In genomic region chr4:123425672-123426272, GRCm38 (mm10) we compare ENCODE assay signal across 8 mouse cellular contexts.
A peak's percentile ranks its signal among the peaks of the same experiment; 100 is the strongest.
DNase-seq lines count a peak whose midpoint lies in the region; ATAC-seq and TF ChIP-seq lines count a peak whose summit lies in the region.
"Had no signal": no experiment of that assay in that cellular context is flagged by ENCODE, and none has a peak within 500 bp of the region (broad histone marks: within the 10 kb centered on the region; RNA-seq: fewer than 3 reads in every experiment).

No protein-coding gene starts in this region.

- TF ChIP-seq CTCF in lung, adult 2 months (IDR thresholded peaks at IDR 0.05; ENCODE audit: insufficient read depth, low read length): no peak
- no peak for TF ChIP-seq CTCF in layer of hippocampus, adult 2 months (conservative IDR thresholded peaks at IDR 0.05)

- peak overlapping the region; percentile 87 for H3K27ac ChIP-seq in heart, embryonic 15.5 days
- H3K27ac ChIP-seq in lung, embryonic 15.5 days: peak overlapping the region; percentile 45
- no peak overlapping the region; the same call in 1 of the 2 replicates for H3K27ac ChIP-seq in layer of hippocampus, adult 2 months

- peak; percentile 53 to 81 for DNase-seq in lung, adult 18-20 months
- no peak for DNase-seq in lung, adult 2 months
- DNase-seq in layer of hippocampus, adult 2 months (ENCODE audit: low spot score in 2 of 2): no peak
- no peak for DNase-seq in layer of hippocampus, adult 9-10 months (ENCODE audit: low spot score)
- no peak for DNase-seq in c-Kit-positive CD71-positive TER-119-positive erythroid progenitor cells, embryonic 14.5 days (ENCODE audit: low spot score)
- DNase-seq: cerebellum, adult 9-10 months had no signal

- H3K9ac ChIP-seq in heart, embryonic 15.5 days: no peak overlapping the region
- no peak overlapping the region for H3K9ac ChIP-seq in lung, embryonic 15.5 days

- H3K4me1 ChIP-seq in lung, adult 2 months (ENCODE audit: control insufficient read depth, insufficient read depth, low read length): peaks cover 49% of the 10 kb centered on the region
- H3K4me1 ChIP-seq in heart, embryonic 15.5 days (replicated peaks): peaks cover 62% of the 10 kb centered on the region
- H3K4me1 ChIP-seq in lung, embryonic 15.5 days: peaks cover 31% of the 10 kb centered on the region

- H3K27me3 ChIP-seq in heart, embryonic 15.5 days: no peaks in the 10 kb centered on the region
- no peaks in the 10 kb centered on the region for H3K27me3 ChIP-seq in lung, embryonic 15.5 days

- no peak overlapping the region for H3K4me3 ChIP-seq in lung, adult 2 months (replicated peaks; ENCODE audit: extremely low read depth, low read depth, low read length)
- H3K4me3 ChIP-seq in heart, embryonic 15.5 days: no peak overlapping the region
- no peak overlapping the region for H3K4me3 ChIP-seq in lung, embryonic 15.5 days
- no peak overlapping the region for H3K4me3 ChIP-seq in layer of hippocampus, adult 2 months

- H3K9me3 ChIP-seq in heart, embryonic 15.5 days (replicated peaks): no peaks in the 10 kb centered on the region
- H3K9me3 ChIP-seq in lung, embryonic 15.5 days: no peaks in the 10 kb centered on the region

- no peak for TF ChIP-seq POLR2A in lung, adult 2 months (IDR thresholded peaks at IDR 0.05; ENCODE audit: borderline replicate concordance, extremely low read depth, low read depth, low read length)

- H3K36me3 ChIP-seq in heart, embryonic 15.5 days: no peaks in the 10 kb centered on the region
- H3K36me3 ChIP-seq in lung, embryonic 15.5 days: 0 out of 2 replicates have a peak, but pooled peaks cover 8% of the 10 kb centered on the region

- 15% methylated on average over 1 of the region's 1 CpGs for WGBS in lung, adult 2 months
- 13% methylated on average over 1 of the region's 1 CpGs for WGBS in heart, embryonic 15.5 days
- 54% methylated on average over 1 of the region's 1 CpGs for WGBS in lung, embryonic 15.5 days

- ATAC-seq in heart, embryonic 15.5 days (replicated peaks; ENCODE audit: insufficient number of reproducible peaks, insufficient read depth, low FRiP score, low read depth): peak; percentile 82
- ATAC-seq in lung, embryonic 15.5 days (ENCODE audit: borderline replicate concordance, extremely low read depth, low FRiP score, low TSS enrichment): peak; percentile 76; the same call in 1 of the 2 replicates

- H3K4me2 ChIP-seq in heart, embryonic 15.5 days: peak overlapping the region; percentile 31; the same call in 1 of the 2 replicates
- no peak overlapping the region for H3K4me2 ChIP-seq in lung, embryonic 15.5 days

Comparison
In these comparisons a context has a peak if more than half of its experiments do, and no peak if none do; other contexts are left out.
1. DNase-seq: peak in lung, adult 18-20 months (2 of 2); none in lung, adult 2 months (single experiment), layer of hippocampus, adult 2 months (0 of 2), layer of hippocampus, adult 9-10 months (single experiment) and c-Kit-positive CD71-positive TER-119-positive erythroid progenitor cells, embryonic 14.5 days (single experiment).